Mouse (Mus musculus): ENCODE data around the gene Gm28308.
A peak's percentile ranks its signal among the peaks of the same experiment; 100 is the strongest.

The Gm28308 gene

DNA sequence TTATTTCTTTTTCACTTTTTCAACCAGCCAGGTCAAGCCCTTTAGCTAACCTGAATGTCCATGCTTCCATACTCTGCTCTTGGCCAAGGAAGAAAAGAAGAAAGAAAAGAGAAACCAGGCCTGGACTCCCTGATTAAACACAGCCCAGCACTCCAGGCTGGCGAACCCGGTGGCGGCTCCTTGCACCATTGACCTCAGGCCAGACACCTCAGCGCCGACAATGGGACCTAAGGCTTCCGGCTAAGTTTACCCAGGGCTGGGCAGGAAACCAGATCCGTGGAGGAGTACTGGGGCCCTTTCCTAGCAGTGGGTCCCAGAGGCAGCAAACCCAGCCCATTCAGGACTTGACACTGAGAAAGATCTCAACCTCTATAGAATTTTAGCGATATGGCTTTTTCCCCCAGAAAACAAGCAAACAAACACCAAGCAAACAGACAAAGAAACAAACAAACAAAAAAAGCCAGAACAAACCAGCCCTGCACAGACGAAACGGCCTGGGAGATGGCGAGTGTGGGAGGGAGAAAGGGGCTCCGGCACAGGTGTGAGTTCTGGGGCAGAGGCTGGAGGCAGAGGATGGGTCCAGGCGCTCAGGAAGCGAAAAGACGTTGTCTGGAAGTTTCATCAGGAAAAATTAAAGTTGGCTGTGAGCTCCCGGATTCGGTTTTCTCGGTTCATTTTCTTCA, 18.9 kb upstream of the Gm28308 start:
- no peak for DNase-seq

DNA sequence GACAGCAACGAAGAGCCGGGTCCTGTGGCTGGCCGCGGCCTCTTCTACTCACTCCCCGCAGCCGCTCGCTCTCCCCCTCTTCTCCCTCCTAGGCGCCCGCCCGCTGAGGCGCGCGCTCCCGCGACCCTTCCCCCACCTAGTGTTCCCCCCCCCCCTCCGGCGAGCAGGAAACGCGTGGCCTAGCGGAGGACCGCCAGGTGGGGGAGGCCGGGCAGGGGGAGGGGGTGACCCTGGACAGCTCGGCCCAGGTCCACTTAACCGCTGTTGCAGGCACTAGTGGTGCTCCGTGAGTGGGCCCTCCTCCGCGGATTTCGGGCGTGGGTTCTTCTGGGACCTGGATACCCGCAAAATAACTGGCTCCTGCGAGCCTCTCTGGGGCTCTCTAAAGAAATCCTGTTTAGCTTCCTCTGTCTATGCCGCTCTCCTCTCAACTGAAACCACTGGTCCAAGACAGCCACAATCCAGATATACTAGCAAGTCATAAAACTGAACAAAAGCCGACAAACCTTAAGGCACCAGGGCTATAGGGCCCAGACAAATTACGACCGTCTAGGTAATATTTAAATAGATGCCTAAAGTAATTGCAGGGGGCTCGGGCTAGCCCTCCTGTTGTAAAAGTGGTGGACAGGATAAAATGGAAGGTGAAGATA, 17.5 kb upstream of the Gm28308 start, which contains the start of gene Hoxa9:
Gene Hoxa9 (minus strand): TSS at position 574 of the 650 bp plus-strand sequence.
- DNase-seq: no peak

DNA sequence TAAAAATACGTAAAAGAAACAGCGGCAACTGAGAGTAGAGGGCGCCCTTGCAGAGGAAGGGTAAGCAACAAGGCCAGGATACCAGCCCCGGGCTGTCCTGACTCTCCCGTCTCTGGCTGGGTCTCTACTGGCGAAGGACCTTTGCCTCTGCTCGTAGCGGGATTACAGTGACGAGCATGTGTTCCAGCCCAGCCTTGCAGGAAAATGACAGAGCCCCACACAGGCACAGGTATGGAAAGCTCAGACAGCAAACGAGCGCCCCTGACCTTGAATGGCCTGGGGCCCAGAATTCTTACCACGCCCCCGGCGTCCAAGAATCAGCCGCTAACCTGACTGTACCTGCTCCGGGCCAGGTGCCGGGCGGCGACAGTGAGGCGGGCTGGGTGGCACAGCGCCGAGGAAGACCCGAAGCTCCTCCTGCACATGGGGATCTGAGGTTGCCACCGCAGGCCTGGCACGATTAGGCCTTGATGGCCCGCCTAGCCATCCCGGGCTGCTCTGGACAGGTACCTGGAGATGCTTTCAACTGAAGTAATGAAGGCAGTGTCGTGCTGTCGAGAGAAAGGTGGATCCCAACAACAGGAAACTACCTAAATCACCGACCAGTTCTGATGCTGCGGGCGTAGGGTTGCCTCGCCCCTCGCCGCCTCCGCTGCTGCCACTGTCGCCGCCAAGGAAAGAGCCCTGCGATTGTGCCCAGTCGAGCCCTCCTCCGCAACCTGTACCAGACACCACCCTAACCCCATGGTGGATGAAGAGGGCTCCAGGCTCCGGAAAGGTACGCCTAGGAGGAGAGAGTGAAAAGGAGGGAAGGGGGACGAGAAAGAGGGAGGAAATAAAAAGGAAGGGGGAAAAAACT, 16.6 kb upstream of the Gm28308 start:
- peak; percentile 14 for DNase-seq

DNA sequence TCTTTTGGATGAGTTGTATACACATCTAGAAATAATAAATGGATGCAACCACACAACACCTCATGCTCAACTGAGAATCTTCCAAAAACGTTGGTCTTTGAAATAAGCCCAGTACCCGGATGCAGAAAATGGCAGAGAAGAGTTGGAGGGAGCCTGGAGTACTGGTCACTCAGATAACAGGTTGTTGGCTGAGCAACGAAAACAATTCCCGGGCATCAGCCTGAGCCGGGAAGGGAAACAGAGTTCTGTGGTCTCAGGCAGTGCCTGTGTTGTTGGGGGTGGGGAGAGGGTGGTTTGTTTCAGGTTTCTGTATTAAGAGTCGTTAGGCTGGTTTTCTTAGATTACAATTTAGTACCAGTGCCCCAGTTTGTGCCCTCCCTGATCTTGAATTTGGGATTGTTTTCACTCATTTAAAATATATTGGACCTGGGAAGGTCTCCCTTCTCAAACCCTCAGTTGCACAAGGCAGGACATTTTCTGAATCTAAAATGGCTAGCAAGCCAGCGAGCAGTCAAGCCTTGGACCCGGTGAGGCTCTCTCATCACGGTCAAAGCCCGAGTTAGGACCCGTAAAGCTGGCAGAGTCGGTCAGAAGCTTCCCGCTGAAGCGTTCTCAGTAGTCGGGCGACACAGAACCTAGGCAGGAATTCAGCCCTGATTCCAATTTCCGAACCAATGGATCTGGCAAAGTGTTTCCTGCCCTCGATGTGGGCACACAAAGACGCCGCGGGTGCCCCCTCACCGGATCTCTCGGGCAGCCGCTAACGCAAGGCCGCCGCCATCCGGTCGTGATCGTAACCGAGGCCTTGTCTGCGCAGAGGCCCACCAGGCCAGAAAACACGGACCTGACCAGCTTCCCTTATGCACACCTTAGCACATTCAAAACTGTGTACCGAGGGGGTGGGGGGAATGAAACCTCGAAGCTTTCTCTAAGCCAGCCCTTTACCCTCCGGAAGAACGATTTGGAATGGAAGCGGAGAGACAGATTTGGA, 15.6 kb upstream of the Gm28308 start:
- DNase-seq: no peak

DNA sequence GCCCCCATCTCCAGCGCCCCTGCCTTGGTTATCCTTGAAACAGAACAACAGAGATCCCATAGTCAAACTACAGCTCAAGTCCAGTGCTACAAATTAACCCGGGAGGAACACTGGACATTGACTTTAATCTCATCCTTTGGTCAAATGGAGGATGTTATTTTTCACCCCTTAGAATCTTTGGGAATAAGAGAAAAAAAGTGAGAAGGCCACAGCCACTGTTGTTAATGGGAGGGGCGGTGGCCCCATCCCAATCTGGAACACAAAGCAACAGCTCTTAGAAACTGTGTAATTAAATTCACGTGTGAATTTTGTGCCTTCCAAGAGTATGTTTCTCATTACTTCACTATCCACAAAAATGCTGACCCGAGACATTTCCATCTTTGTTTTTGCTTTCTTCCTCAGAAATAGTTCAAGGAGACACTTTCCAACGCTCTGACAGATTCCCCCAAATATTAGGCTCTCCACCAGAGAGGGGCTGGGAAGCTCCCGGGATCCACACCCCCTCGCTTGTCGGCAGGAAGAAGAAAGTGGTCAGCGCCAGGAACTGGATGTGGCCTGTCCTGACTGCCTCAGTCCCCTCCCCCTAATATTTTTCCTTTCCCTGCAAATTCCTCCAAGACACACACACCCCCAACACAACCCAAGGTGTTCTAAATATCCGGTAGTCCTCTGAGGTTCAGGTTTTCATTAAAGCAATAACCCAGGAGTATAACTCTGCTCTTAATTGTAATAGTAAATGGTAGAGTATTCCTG, 14.5 kb upstream of the Gm28308 start:
- DNase-seq: no peak

DNA sequence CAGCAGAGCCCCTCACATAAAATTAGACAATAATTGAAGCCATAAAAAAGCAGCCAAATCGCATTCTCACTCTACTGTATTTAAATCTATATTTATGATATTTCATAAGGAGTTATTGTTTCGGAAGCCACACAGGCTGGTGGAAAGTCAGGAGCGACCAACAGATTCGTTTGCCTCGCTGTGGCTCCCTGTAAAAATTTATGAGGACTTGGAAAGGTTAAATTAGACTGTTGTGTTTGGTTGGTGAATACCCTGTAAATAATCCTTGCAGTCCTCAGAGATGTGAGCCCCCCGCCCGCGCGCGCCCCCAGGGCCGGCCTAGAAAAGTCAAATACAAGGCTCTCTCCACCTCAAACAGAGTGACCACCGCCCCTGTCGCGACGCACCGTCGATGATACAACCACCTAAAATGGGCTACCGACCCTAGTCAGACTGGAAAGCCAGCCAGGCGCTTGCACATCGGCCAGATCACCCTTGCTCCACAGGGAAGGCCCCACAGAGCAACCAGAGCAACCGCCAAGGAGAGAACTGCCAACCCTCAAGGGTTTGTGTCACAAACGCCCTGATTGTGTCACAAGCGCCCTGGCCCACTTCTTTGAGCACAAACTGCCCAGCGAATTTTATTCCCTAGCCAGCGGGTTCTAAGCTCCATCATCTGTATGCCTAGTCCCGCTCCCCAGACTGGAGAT, 13.6 kb upstream of the Gm28308 start:
- no peak for DNase-seq

DNA sequence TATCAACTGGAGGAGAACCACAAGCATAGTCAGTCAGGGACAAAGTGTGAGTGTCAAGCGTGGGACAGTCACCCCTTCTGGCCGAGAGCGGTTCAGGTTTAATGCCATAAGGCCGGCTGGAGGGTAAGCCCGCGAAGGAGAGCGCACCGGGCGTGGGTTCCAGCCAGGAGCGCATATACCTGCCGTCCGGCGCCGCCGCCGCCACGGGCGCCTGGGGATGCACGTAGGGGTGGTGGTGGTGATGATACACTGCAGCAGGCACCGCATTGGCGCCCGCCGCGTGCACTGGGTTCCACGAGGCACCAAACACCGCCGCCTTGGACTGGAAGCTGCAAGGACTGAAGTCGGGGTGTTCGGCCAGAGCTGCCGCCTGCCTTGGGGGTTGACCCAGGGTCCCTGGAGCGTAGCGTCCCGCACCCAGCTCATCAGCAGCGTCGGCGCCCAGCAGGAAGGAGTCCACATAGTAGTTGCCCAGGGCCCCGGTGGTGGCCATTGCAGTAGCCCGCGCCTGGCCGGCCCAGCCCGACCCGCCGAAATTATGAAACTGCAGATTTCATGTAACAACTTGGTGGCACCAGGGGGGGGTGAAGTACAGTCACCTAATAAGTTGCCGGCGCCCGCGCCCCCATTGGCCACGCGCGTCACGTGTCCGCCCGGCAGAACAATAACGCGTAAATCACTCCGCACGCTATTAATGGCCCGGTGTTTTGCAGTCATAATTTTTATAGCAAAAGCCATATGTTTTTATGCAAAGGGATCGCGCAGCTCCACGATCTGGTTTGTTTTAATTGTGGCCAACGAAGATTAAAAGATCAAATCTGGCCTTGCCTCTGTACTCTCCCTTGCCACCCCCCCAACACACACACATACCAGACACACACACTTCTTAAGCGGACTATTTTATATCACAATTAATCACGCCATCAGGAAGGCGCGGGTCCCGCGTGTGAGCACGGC, 12.8 kb upstream of the Gm28308 start:
- no peak for DNase-seq

DNA sequence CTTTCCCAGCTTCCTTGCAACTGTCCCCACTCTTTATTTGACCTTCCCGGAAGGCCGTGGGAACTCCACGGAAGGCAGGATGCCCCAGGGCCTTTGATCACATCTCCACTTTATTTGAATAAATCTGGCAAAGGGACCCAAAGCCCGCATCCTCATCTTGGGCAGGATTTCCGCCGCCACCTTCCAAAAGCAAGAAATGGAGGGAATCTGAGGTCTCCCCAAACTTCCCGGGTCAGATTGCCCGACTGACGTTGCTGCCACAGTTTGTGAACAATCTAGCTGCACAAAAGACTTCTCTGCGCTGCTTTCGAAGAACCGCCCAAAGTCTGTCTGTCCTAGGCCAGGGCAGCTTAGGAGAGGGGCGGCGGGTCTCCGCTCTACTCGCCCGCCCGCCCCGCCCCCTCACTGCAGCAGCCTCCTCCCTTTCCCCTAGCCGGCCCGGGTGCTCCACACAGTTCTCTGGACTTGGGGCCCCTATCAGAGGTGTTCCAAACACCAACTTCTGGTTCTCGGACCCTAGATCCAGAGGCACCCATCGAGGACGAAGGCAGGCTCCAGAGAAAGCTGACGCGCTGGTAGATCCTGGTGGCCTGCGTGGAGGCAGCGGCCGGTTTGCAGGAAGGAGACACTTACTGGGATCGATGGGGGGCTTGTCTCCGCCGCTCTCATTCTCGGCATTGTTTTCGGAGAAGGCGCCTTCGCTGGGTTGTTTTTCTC, 11.9 kb upstream of the Gm28308 start:
- no peak for DNase-seq

DNA sequence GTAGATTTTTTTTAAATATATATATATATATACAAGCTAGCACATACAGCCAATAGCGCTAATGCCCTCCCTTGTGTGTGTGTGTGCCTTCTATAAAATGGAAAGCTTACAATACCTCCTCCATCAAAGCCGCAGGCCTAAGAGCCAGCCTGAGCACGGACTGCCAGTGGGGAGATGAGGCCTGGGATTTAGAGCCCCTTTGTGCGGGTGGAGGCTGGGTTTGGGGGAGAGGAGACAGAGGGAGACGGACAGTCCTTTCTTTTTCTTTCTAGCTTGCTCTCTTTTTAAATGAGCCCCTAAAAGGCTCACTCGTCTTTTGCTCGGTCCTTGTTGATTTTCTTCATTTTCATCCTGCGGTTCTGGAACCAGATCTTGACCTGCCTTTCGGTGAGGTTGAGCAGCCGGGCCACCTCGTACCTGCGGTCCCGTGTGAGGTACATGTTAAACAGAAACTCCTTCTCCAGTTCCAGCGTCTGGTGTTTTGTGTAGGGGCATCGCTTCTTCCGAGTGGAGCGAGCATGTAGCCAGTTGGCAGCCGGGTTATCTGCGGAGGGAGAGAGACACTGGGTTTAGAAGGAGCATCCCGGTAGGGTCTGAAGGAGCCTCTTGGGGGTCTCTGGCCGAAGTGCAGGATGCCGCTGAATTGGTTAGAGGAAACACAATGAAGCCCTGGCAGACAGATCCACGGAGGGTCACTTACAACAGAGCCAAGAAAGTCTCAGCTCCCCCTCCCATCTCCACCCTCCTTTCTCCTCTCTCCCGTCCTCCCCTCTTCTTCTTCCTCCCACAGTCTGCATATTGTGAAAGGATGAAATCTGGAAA, 11.0 kb upstream of the Gm28308 start:
- no peak for DNase-seq

DNA sequence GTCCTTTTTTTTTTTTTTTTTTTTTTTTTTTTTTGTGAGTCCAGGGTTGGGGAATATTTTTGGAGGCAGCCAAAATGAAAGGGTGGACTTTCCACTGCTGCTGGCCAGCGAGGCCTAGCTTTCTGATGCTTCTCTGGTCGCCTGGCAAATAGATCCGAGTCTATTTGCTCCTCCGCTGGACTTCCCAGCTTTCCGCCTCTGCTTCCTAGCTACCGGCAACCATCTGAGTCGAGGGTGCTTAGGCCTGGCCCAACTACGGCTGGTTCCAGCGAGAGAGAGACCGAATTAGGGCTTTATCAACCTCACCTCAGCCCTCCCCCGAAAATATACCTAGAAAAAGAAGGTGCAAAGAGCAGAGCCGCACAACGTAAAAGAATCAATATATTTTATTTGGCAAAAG, 9.6 kb upstream of the Gm28308 start:
- DNase-seq: no peak

DNA sequence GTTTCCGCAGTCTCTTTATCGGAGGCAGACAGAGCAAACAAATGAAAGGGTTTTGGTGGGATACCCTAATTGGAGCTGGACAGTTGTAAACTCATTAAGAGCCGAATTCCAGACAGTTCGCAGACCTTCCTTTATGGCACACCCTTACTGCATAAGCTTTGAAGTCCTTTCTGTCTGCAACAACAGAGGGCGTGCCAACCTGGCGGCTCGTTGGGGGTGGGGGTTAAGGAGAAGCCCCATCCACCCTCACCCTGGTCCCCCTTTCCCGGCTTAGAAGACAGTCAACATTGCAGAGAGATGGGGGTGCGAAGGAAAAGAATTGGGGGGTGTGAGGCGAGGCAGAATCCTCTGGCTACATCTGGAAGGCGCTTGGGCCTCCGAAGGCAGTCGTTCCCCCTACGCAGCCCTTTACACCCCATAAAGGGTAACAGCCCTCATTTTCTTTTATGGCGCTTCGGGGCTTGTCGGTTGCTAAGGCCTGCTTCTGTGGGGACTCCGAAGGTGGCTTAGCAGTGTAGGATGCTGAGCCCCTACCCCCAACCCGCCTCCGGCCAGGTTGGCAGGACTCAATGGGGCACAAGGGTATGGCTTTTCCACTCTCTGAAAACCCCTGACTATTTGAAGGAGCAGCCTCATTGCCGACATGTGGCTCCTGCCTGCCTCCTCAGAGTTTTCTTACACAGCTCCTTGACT, 9.0 kb upstream of the Gm28308 start:
- no peak for DNase-seq

DNA sequence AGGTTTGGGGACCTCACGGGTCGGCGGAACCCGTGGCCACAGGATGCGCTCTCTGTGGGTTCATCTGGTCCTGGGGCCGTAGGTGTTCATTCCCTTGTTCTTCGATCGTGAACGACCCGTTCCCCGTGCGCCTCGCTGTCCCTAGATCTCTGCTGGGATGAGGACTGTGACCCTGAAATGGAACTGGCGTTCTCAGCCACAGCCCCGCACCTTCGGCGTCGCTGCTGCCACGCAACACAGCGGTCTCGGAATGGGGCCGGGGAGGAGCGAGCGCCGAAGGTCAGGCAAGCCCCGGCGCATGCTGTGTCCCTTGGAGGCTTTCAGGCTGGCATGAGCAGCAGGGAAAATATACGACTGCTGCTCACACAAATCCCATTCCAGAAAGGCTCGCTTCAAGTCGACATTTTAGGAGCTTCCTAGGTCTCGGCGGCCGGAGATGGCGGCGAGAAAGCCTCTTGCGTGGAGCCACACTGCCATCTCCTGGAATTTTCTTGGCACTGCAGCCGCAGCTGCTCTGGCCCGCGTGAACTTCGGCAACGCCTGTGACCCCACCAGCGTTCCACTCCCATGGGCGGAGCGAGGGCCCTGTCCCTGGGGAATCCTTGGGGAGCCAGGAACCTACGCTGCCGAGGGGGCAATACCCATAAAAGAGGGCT, 8.3 kb upstream of the Gm28308 start, which contains the start of gene Hoxa7:
Gene Hoxa7 (minus strand): TSS at position 518 of the 656 bp plus-strand sequence.
- DNase-seq: peak; percentile 81

DNA sequence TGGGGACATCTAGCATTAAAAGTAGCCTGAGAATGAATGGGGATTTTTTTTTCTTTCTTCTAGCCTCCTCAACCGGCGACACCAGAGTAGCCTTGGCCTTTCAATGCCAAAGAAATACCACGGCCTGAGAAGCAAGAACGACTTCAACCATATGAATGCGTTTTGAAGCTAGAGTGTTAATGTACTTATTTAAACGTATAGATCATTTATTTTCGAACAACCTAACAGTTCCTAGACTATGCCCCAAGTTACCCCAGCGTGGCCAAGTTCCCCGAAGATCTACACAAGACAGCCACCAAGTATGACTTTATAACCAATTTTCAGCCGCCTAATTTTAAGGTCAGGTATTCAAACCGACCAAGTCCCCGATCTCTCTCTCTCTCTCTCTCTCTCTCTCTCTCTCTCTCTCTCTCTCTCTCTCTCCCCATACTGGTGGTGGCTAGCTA, 7.7 kb upstream of the Gm28308 start:
- DNase-seq: no peak

DNA sequence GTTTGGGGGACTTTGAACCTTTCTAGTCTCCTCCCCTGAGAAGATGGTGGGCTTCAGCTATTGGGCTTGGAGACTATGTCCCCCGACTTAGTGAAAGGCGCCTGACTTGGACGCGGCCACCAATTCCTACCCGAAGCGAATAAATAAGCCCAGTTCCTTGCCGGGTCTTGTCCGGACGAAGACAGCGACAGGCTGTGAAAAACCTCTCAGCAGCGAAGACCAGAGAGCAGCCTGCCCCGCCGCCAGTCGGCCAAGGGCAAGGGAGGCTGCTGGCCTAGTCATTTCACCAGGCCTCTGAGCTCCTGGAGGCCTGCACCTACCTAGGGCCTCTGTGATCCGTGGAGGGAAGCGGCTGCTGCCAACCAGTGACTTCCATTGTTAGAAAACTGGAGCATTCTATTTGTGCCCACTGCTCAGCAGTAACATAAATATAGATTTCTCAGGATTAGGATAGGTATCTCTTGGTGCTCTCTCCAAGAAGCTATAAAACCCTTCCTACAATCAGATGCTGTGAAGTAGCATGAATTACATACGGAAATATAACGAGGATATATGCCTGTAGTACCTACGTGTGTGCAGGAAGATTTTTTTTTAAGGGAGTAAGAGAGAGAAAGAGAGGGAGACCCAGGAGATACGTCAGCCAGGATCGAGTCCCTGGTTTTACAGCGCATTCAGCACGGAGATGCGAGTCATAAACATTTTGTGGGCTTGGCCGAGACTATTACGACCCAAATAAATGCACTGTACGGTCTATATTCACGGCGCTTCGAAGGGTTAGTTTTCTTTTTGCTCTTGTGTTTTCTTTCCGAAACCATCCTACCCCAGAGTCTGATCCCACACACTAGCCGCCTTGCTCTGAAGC, 7.1 kb upstream of the Gm28308 start:
- no peak for DNase-seq

DNA sequence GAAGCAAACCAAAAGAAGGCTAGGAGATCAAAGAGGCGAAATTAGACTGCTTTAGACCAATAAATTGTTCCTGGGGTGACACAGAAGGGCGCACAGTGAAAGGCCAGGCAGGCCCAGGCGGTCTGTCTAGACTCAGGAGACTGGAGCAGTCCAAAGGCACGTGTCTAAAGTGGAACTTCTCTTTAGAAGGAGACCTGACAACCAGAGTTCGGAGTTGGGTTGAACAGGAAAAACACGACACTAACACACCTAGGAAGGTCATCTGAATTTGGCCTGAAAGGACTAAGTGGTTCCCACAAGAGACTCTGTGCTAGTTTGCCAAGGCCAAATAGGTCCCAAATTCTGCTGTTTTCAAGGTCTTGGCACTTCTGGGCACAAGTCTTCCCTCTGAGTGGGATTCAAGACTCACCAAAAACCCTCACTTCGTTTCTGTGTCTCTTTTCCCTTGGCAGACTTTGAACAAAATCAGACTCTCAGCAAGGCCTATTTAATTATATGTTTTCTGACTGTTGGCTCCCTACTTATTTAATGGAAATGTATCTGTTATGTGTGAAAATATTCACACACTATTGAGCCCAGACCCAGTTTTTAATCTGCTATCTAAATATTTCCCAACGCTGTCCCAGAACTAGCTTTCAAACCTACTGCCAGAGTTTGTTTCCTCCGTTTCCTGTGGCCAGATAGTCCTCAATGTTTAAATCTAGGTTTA, 6.2 kb upstream of the Gm28308 start:
- DNase-seq: no peak
